Mouse (Mus musculus) cerebellum, adult 2 months (tissue): Measurements from ENCODE around the gene Dand5. TPM values are rescaled to one million over a fixed set of nuclear protein-coding genes. Genes with fewer than 3 reads are reported as not detected.
"Not testable (repeated sequence)": the region's sequence is repeated elsewhere in the genome, so short reads cannot be mapped to it uniquely, and the experiment has no call there.

Source experiments
- DNase-seq, 2 experiments: peaks; one replicate each; pipeline ENCODE4 v3.0.0; 2021
- H3K27ac ChIP-seq: fragments of 200-500 bp; 2 replicates; pipeline ENCODE4 v1.5.1; 2012; ENCODE audit warnings: low read length, control low read depth, inconsistent platforms; ENCODE audit not compliant: insufficient read depth
- H3K27me3 ChIP-seq: fragments of 200-500 bp; 2 replicates; pipeline ENCODE4 v1.6.1; 2012; ENCODE audit warnings: inconsistent platforms, mild to moderate bottlenecking, low read length, moderate library complexity; ENCODE audit not compliant: control insufficient read depth, insufficient read depth
- H3K4me1 ChIP-seq: fragments of 200-500 bp; 2 replicates; pipeline ENCODE4 v1.6.1; 2011; ENCODE audit warnings: low read length; ENCODE audit not compliant: control insufficient read depth, insufficient read depth
- H3K4me3 ChIP-seq: fragments of 200-500 bp; replicated peaks from 2 replicates; pipeline ENCODE3; 2011; ENCODE audit warnings: mild to moderate bottlenecking, low read depth, low read length, control low read depth; ENCODE audit not compliant: insufficient read depth
- CTCF ChIP-seq: fragments of 200-500 bp; IDR thresholded peaks from 2 replicates; pipeline ENCODE4 v1.5.1; 2011; ENCODE audit warnings: low read depth, mild to moderate bottlenecking, control low read depth, low read length, moderate library complexity, borderline replicate concordance; ENCODE audit not compliant: insufficient read depth
- POLR2A ChIP-seq: fragments of 200-500 bp; IDR thresholded peaks from 2 replicates; pipeline ENCODE4 v1.6.1; 2011; ENCODE audit warnings: low read length, control low read depth, borderline replicate concordance; ENCODE audit not compliant: insufficient read depth
- WGBS: fragments of 180-500 bp; shearing (Covaris S2); methylation state at CpG from one replicate; pipeline ENCODE4 v1.1.7; 2018; 5-methylcytosine and 5-hydroxymethylcytosine counted together
- polyA plus RNA-seq: library from polyadenylated mRNA; depleted of rRNA; stranded (reverse); fragments of >200 nt; gene quantifications from 2 replicates; pipeline ENCODE4 v1.2.3, GENCODE M21; 2012

The Dand5 gene
- polyA plus RNA-seq, 1 experiment, result 16.2 TPM

- WGBS, result under 1% methylated on average over 59 of the region's 59 CpGs
- Histone ChIP-seq H3K4me3 (peak overlapping the region; percentile 66), H3K27me3 (no peaks in the 10 kb centered on the region), H3K27ac (peak overlapping the region; percentile 90), H3K4me1 (peaks cover 24% of the 10 kb centered on the region)
- peak; percentile 85 to 88 for DNase-seq
- peak; percentile 69 for TF ChIP-seq POLR2A
- TF ChIP-seq CTCF, result no peak
Observed at GRCm38 (mm10) chr8:84832034-84832717, 9.6 kb upstream of the Dand5 start.

DNA sequence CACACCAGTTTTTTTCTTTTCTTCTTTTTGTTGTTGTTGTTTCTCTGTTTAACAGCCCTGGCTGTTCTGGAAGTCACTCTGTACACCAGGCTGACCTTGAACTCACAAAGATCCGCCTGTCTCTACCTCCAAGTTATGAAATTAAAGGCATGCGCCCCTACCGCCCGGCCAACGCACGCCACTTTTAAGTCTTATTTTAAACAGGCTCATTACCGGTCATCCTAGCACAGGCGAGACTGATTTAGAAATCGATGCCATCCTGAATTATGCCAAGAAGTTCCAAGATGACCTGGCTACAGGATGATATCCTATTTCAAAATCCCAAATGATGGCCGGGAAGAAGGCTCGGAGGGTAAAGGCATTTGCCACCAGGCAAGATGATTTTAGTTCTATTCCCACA, 8.9 kb upstream of the Dand5 start, which contains the start of gene Gadd45gip1:
TSS of gene Gadd45gip1 (plus strand) at position 33 of the 400 bp plus-strand sequence.
- no peak for DNase-seq
- no peaks in the 10 kb centered on the region for H3K27me3 ChIP-seq
- no peak for TF ChIP-seq POLR2A
- TF ChIP-seq CTCF, result no peak
- H3K4me3 ChIP-seq, result peak within 1 kb of the TSS; percentile 66
- WGBS, result 46% methylated on average over 11 of the region's 11 CpGs
- peaks cover 21% of the 10 kb centered on the region for H3K4me1 ChIP-seq
- H3K27ac ChIP-seq, result peak within 1 kb of the TSS; percentile 90

DNA sequence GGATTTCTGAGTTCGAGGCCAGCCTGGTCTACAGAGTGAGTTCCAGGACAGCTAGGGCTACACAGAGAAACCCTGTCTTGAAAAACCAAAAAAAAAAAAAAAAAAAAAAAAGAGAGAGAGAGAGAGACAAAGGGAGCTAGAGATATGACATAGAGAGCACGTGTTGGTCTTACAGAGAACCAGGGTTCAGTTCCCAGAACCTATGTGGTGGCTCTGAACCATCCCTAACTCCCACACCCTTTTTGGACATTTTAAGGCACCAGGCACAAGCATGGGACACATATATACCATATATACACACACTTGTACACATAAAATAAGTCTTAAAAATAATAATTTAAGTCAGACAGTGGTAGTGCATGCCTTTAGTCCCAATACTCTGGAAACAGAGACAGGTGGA, 3.9 kb upstream of the Dand5 start:
- H3K27me3 ChIP-seq, H3K27ac ChIP-seq, DNase-seq, H3K4me1 ChIP-seq, H3K4me3 ChIP-seq: not testable (repeated sequence)
- WGBS, result 84% methylated on average over 2 of the region's 2 CpGs

- H3K4me1 ChIP-seq, result 0 out of 2 replicates have a peak, but pooled peaks cover 2% of the 10 kb centered on the region
- no peak overlapping the region for H3K4me3 ChIP-seq
- TF ChIP-seq POLR2A (no peak), CTCF (no peak)
- 86% methylated on average over 4 of the region's 4 CpGs for WGBS
- H3K27me3 ChIP-seq, result no peaks in the 10 kb centered on the region
- no peak for DNase-seq
- no peak overlapping the region for H3K27ac ChIP-seq
Observed at GRCm38 (mm10) chr8:84825636-84826035, 3.0 kb upstream of the Dand5 start.

DNA sequence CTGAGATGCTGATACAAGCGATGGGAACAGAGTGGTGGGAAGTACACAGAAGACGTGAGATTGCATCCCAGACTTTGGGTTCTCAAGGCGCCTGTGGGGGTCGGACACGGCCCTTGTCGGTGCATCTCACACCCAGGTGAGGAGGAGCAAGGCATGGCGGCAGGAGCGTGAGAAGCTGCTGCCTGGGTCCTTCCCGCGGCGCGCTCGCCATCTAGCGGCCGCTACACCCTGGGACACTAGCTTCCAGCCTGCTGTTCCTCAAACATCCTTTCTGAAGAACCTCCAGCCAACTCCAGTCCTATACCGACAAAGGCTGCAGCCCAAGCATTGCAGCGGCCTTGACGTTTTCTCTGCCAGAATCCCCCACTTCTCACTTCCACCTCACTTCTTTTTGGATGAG, 1.0 kb upstream of the Dand5 start:
- Histone ChIP-seq H3K27ac (no peak overlapping the region), H3K27me3 (no peaks in the 10 kb centered on the region), H3K4me1 (peaks cover 6% of the 10 kb centered on the region), H3K4me3 (peak overlapping the region; percentile 56)
- DNase-seq, result peak; percentile 78 to 81
- TF ChIP-seq CTCF (peak; percentile 85), POLR2A (no peak)
- 1% methylated on average over 18 of the region's 18 CpGs for WGBS

DNA sequence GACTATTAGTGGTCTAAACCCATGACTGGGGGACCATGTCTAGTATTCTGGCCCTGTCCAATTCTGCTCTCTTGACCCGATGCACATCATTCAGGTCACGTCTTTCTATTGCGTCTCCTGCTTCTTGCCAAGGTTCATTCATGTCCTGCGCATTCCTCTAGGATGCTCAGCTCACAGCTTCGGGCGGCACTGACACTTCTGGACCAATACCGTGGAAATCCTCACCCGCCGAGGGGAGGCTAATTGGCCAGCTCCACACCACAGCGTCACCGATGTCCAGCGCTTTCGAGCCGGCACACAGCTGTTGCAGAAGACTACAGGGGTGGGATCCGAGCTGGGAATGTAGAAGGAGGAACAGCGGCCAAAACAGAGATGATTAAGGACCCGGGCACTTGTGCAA, 6.5 kb downstream of the Dand5 start:
- DNase-seq, result peak in 1 of 2 experiments; percentile 24
- H3K4me3 ChIP-seq, result no peak overlapping the region
- H3K27ac ChIP-seq, result no peak overlapping the region
- no peaks in the 10 kb centered on the region for H3K27me3 ChIP-seq
- peaks cover 21% of the 10 kb centered on the region for H3K4me1 ChIP-seq
- WGBS, result 56% methylated on average over 17 of the region's 17 CpGs
- TF ChIP-seq CTCF (no peak), POLR2A (no peak)

- no peak overlapping the region for H3K4me3 ChIP-seq
- peaks cover 21% of the 10 kb centered on the region for H3K4me1 ChIP-seq
- TF ChIP-seq POLR2A (no peak), CTCF (peak; percentile 98)
- 11% methylated on average over 9 of the region's 9 CpGs for WGBS
- DNase-seq, result peak; percentile 93 to 99
- no peaks in the 10 kb centered on the region for H3K27me3 ChIP-seq
- peak overlapping the region; percentile 40 for H3K27ac ChIP-seq
Observed at GRCm38 (mm10) chr8:84815547-84815946, 7.1 kb downstream of the Dand5 start.

GRCm38 (mm10) chr8:84814555-84815441, 7.8 kb downstream of the Dand5 start:
- Histone ChIP-seq H3K27me3 (no peaks in the 10 kb centered on the region), H3K27ac (peak overlapping the region; percentile 40), H3K4me3 (no peak overlapping the region), H3K4me1 (peaks cover 18% of the 10 kb centered on the region)
- no peak for TF ChIP-seq POLR2A
- no peak for TF ChIP-seq CTCF
- peak; percentile 56 to 57 for DNase-seq
- 9% methylated on average over 19 of the region's 19 CpGs for WGBS
